Mouse (Mus musculus) MEL (cell line): ENCODE results near the gene Thsd4. TPM values are rescaled to one million over a fixed set of nuclear protein-coding genes. Genes with fewer than 3 reads are reported as not detected.

Experiments
- DNase-seq: peaks from one replicate; pipeline ENCODE4 v3.0.0; 2011; ENCODE audit warnings: low read depth, low spot score
- H3K27ac ChIP-seq: 2 replicates; pipeline ENCODE4 v1.5.1; 2012; ENCODE audit warnings: low read depth, mild to moderate bottlenecking, control low read depth, low read length, moderate library complexity; ENCODE audit not compliant: control insufficient read depth
- H3K27me3 ChIP-seq, 2 experiments: fragments of 150-350 bp in 1 of 2; sonication (generic) in 1 of 2; 2 replicates each; pipeline ENCODE4 v1.6.1; 2012; ENCODE audit warnings: low read length in 2 of 2, mild to moderate bottlenecking in 2 of 2, improper control_type of control experiment in 1 of 2, moderate library complexity in 1 of 2; ENCODE audit not compliant: insufficient read depth in 2 of 2, control insufficient read depth in 1 of 2
- H3K36me3 ChIP-seq, 2 experiments: 2 replicates each; pipeline ENCODE4 v1.6.1; 2012 to 2014; ENCODE audit warnings: low read length in 2 of 2, improper control_type of control experiment in 1 of 2, inconsistent platforms in 1 of 2, mild to moderate bottlenecking in 1 of 2; ENCODE audit not compliant: insufficient read depth in 2 of 2, control insufficient read depth in 1 of 2
- H3K4me1 ChIP-seq, 2 experiments: fragments of 150-350 bp in 1 of 2; sonication (generic) in 1 of 2; 2 replicates each; pipeline ENCODE4 v1.6.1; 2012; ENCODE audit warnings: low read length in 2 of 2, improper control_type of control experiment in 1 of 2, mild to moderate bottlenecking in 1 of 2; ENCODE audit not compliant: insufficient read depth in 2 of 2, control insufficient read depth in 1 of 2
- H3K4me3 ChIP-seq, 2 experiments: fragments of 150-350 bp in 1 of 2; sonication (generic) in 1 of 2; 2 replicates each; pipeline ENCODE4 v1.5.1; 2012; ENCODE audit warnings: low read depth in 2 of 2, low read length in 2 of 2, mild to moderate bottlenecking in 2 of 2, moderate library complexity in 2 of 2, control low read depth in 1 of 2, improper control_type of control experiment in 1 of 2; ENCODE audit not compliant: control insufficient read depth in 1 of 2, insufficient read depth in 1 of 2
- H3K79me2 ChIP-seq: 2 replicates; pipeline ENCODE4 v1.6.1; 2012; ENCODE audit warnings: mild to moderate bottlenecking, low read length, moderate library complexity; ENCODE audit not compliant: control insufficient read depth, poor library complexity, insufficient read depth
- H3K9ac ChIP-seq: 2 replicates; pipeline ENCODE4 v1.6.1; 2012; ENCODE audit warnings: low read depth, mild to moderate bottlenecking, control low read depth, low read length, moderate library complexity; ENCODE audit not compliant: control insufficient read depth, poor library complexity, severe bottlenecking
- H3K9me3 ChIP-seq: fragments of 150-350 bp; sonication (generic); replicated peaks from 2 replicates; pipeline ENCODE4 v1.6.1; 2012; ENCODE audit warnings: mild to moderate bottlenecking, low read length, improper control_type of control experiment, moderate library complexity; ENCODE audit not compliant: insufficient read depth
- CTCF ChIP-seq, 3 experiments: IDR thresholded peaks in 2 of 3; conservative IDR thresholded peaks in 1 of 3; 2 replicates each; pipeline ENCODE4 v1.5.1; 2011 to 2012; ENCODE audit warnings: low read length in 3 of 3, low read depth in 2 of 3, mild to moderate bottlenecking in 2 of 3, improper control_type of control experiment in 1 of 3, inconsistent platforms in 1 of 3, mixed read lengths in 1 of 3, moderate library complexity in 1 of 3; ENCODE audit not compliant: control insufficient read depth in 1 of 3, insufficient read depth in 1 of 3, poor library complexity in 1 of 3, severe bottlenecking in 1 of 3
- EP300 ChIP-seq, 2 experiments: IDR thresholded peaks; 2 replicates each; pipeline ENCODE4 v1.6.1; 2011; ENCODE audit warnings: improper control_type of control experiment in 2 of 2, low read length in 2 of 2, low read depth in 1 of 2, mild to moderate bottlenecking in 1 of 2
- MAZ ChIP-seq: IDR thresholded peaks from 2 replicates; pipeline ENCODE4 v1.6.1; 2012; ENCODE audit warnings: low read depth, mild to moderate bottlenecking, inconsistent platforms, low read length, improper control_type of control experiment
- POLR2AphosphoS2 ChIP-seq: IDR thresholded peaks from 2 replicates; pipeline ENCODE4 v1.6.1; 2011; ENCODE audit warnings: low read length, improper control_type of control experiment
- POLR2AphosphoS5 ChIP-seq: IDR thresholded peaks from 2 replicates; pipeline ENCODE4 v1.6.1; 2012; ENCODE audit warnings: low read depth, borderline replicate concordance, mild to moderate bottlenecking, inconsistent platforms, low read length, moderate library complexity, mixed read lengths
- RCOR1 ChIP-seq: IDR thresholded peaks from 2 replicates; pipeline ENCODE4 v1.6.1; 2012; ENCODE audit warnings: low read depth, mild to moderate bottlenecking, inconsistent platforms, low read length, improper control_type of control experiment
- SIN3A ChIP-seq: IDR thresholded peaks from 2 replicates; pipeline ENCODE4 v1.6.1; 2012; ENCODE audit warnings: low read length, improper control_type of control experiment, inconsistent platforms
- SMC3 ChIP-seq: IDR thresholded peaks from 2 replicates; pipeline ENCODE4 v1.6.1; 2011; ENCODE audit warnings: low read depth, low read length, improper control_type of control experiment
- TBP ChIP-seq: IDR thresholded peaks from 2 replicates; pipeline ENCODE4 v1.8.0; 2011; ENCODE audit warnings: low read depth, low read length, improper control_type of control experiment
- UBTF ChIP-seq: IDR thresholded peaks from 2 replicates; pipeline ENCODE4 v1.6.1; 2012; ENCODE audit warnings: low read depth, mild to moderate bottlenecking, inconsistent platforms, low read length, improper control_type of control experiment, moderate library complexity, borderline replicate concordance; ENCODE audit not compliant: insufficient read depth
- USF1 ChIP-seq: IDR thresholded peaks from 2 replicates; pipeline ENCODE4 v1.6.1; 2014; ENCODE audit warnings: low read depth, mild to moderate bottlenecking, inconsistent platforms, low read length, improper control_type of control experiment, moderate library complexity
- ZNF384 ChIP-seq: IDR thresholded peaks from 2 replicates; pipeline ENCODE4 v1.6.1; 2012; ENCODE audit warnings: low read depth, mild to moderate bottlenecking, inconsistent platforms, low read length, improper control_type of control experiment
- polyA plus RNA-seq, 2 experiments: library from polyadenylated mRNA; stranded (reverse) in 1 of 2; unstranded in 1 of 2; fragments of >175 nt in 1 of 2; fragments of >200 nt in 1 of 2; gene quantifications; 2 replicates each; pipeline versions ENCODE4 v1.2.1 to v1.2.4; 2012; ENCODE audit warnings: low replicate concordance in 2 of 2, low read depth in 1 of 2; ENCODE audit not compliant: insufficient read length in 2 of 2, insufficient read depth in 1 of 2, missing spikeins in 1 of 2
- total RNA-seq: library from RNA; depleted of rRNA; stranded (reverse); fragments of 300-350 nt; gene quantifications from 2 replicates; pipeline ENCODE4 v1.2.3, GENCODE M21; 2012

Thsd4 gene
- total and polyA plus RNA-seq, 3 experiments: 0.08 TPM; not detected in 1

DNA sequence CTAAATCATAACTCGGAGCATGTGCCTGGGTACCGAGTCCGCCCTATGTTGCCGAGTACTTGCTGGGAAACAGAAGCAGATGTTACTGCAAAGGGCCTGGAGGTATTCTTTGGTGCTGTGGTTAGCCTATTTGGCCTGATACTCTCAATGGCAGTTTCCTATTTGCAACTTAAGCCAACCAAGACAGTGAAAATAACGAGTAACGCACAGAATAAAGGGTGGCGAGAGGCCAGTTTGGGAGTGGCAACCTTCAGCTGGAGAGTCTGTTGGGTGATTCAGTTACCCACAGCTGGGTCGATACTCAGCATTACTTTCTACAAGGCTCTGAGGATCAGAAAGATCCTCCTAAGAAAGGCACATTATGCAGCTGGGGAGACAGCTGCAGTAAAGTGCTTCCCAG lies 81.3 kb downstream of the Thsd4 start:
- no peak overlapping the region for H3K4me3 ChIP-seq
- DNase-seq: no peak
- H3K27me3 ChIP-seq: no peaks in the 10 kb centered on the region
- H3K9me3 ChIP-seq: no peaks in the 10 kb centered on the region
- H3K79me2 ChIP-seq: no peaks in the 10 kb centered on the region
- H3K27ac ChIP-seq: no peak overlapping the region
- H3K36me3 ChIP-seq: no peaks in the 10 kb centered on the region
- no peaks in the 10 kb centered on the region for H3K4me1 ChIP-seq
- no peak for TF ChIP-seq UBTF
- no peak for TF ChIP-seq USF1
- TF ChIP-seq RCOR1: no peak
- TF ChIP-seq SIN3A: no peak
- no peak for TF ChIP-seq TBP
- H3K9ac ChIP-seq: no peak overlapping the region

DNA sequence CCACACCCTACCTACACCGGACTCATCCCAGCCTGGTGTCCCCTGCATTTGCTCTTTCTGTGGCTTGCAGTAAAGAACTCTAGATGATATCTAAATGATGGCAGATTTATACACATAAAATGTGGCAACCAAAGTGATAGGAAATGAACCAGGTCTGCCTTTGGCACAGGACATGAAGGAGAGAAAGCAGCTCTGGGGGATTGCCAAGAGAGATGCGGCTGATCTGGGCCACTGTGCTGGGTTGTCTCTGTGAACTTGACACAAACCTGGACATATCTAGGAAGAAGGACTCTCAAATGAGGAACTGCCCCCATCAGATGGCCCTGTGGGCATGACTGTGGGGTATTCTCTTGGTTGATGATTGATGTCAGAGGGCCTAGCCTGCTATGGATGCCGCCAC lies 85.6 kb downstream of the Thsd4 start:
- H3K27me3 ChIP-seq: no peaks in the 10 kb centered on the region; a peak in 1 of 4 replicates
- no peaks in the 10 kb centered on the region for H3K9me3 ChIP-seq
- H3K27ac ChIP-seq: no peak overlapping the region
- H3K36me3 ChIP-seq: no peaks in the 10 kb centered on the region
- H3K4me3 ChIP-seq: no peak overlapping the region
- no peak overlapping the region for H3K9ac ChIP-seq
- no peaks in the 10 kb centered on the region for H3K4me1 ChIP-seq
- no peak for DNase-seq
- TF ChIP-seq TBP (no peak), POLR2AphosphoS5 (no peak), UBTF (no peak), SIN3A (no peak), SMC3 (no peak), USF1 (no peak)
- TF ChIP-seq, all 39 proteins: peak for 0
- H3K79me2 ChIP-seq: no peaks in the 10 kb centered on the region

DNA sequence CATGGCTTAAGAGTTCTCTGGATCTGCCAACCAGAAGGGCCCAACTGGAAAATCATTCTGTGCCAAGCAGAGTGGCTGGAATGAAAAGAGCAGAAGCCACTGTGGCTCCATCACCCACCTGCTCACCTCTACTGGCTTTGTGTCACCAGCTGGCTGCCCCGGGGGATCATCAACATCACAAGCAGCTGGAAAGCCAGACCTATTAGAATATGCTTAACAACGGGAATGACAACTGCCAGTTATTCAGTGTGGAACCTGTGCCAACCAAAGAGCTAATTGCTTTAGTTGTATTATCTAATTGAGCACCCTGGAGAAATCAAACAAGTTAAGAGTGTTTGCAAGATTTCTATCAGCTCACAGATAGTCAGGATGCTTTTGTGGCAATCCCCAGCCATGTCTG lies 87.8 kb downstream of the Thsd4 start:
- no peak for TF ChIP-seq ZNF384
- TF ChIP-seq EP300 (IDR thresholded peaks at IDR 0.05; ENCODE audit: low read depth in 1 of 2, low read length in 2 of 2): no peak
- TF ChIP-seq POLR2AphosphoS2: no peak
- TF ChIP-seq MAZ: no peak
- TF ChIP-seq CTCF (IDR thresholded peaks at IDR 0.05 in 2 of 3, conservative IDR thresholded peaks at IDR 0.05 in 1 of 3; ENCODE audit: control insufficient read depth in 1 of 3, insufficient read depth in 1 of 3, low read depth in 2 of 3, low read length in 3 of 3, poor library complexity in 1 of 3, severe bottlenecking in 1 of 3): no peak
- no peak overlapping the region for H3K9ac ChIP-seq
- H3K9me3 ChIP-seq: no peaks in the 10 kb centered on the region
- H3K79me2 ChIP-seq: no peaks in the 10 kb centered on the region
- no peaks in the 10 kb centered on the region for H3K4me1 ChIP-seq
- H3K36me3 ChIP-seq: no peaks in the 10 kb centered on the region
- H3K27ac ChIP-seq: no peak overlapping the region
- no peaks in the 10 kb centered on the region; a peak in 1 of 4 replicates for H3K27me3 ChIP-seq
- DNase-seq: no peak
- H3K4me3 ChIP-seq: no peak overlapping the region
